Mouse (Mus musculus) lung, embryonic 16.5 days (tissue): ENCODE measurements at regions not wholly inside any gene's neighbourhood (a gene's known extent, or its start where the extent isn't known, plus 50 kb on each side); places are given as distances from the start of the nearest gene placed in this dataset.

Source experiments
- ATAC-seq: fragments of 200-750 bp; cut with Nextera tagmentation; 2 replicates; pipeline ENCODE4 v1.8.0; 2017; ENCODE audit warnings: low read depth, mild to moderate bottlenecking, moderate library complexity
- H3K27ac ChIP-seq: fragments of 300-500 bp; sonication (generic); 2 replicates; pipeline ENCODE4 v1.5.1; 2014; ENCODE audit warnings: mild to moderate bottlenecking, control low read depth, low read length
- H3K27me3 ChIP-seq: fragments of 300-500 bp; sonication (generic); 2 replicates; pipeline ENCODE4 v1.6.1; 2014; ENCODE audit warnings: low read depth, low read length, mixed read lengths; ENCODE audit not compliant: control insufficient read depth, insufficient read depth
- H3K36me3 ChIP-seq: fragments of 300-500 bp; sonication (generic); 2 replicates; pipeline ENCODE4 v1.6.1; 2014; ENCODE audit warnings: low read length; ENCODE audit not compliant: control insufficient read depth, insufficient read depth
- H3K4me1 ChIP-seq: fragments of 300-500 bp; sonication (generic); replicated peaks from 2 replicates; pipeline ENCODE4 v1.6.1; 2014; ENCODE audit warnings: low read length, mixed read lengths; ENCODE audit not compliant: control insufficient read depth, insufficient read depth
- H3K4me2 ChIP-seq: fragments of 300-500 bp; sonication (generic); 2 replicates; pipeline ENCODE4 v1.6.1; 2014; ENCODE audit warnings: low read depth, low read length, control low read depth
- H3K4me3 ChIP-seq: fragments of 300-500 bp; sonication (generic); 2 replicates; pipeline ENCODE4 v1.5.1; 2014; ENCODE audit warnings: mild to moderate bottlenecking, low read length, control low read depth
- H3K9ac ChIP-seq: fragments of 300-500 bp; sonication (generic); 2 replicates; pipeline ENCODE4 v1.6.1; 2014; ENCODE audit warnings: low read length, control low read depth
- H3K9me3 ChIP-seq: fragments of 300-500 bp; sonication (generic); 2 replicates; pipeline ENCODE4 v1.6.1; 2016; ENCODE audit warnings: low read length; ENCODE audit not compliant: control insufficient read depth
- WGBS: fragments of 180-500 bp; shearing (Covaris S2); extraction: QIAGEN DNeasy Blood & Tissue Kit; methylation state at CpG from one replicate; pipeline ENCODE4 v1.1.7; 2014; 5-methylcytosine and 5-hydroxymethylcytosine counted together

- no peaks in the 10 kb centered on the region for H3K36me3 ChIP-seq
- WGBS = 78% methylated on average over 8 of the region's 8 CpGs
- ATAC-seq = no peak
Measured at GRCm38 (mm10) chr11:89831577-89832110, 54.2 kb upstream of the Ankfn1 start.

More at GRCm38 (mm10) chr11:89831577-89832110, 54.2 kb upstream of the Ankfn1 start:
- Histone ChIP-seq H3K27ac (no peak overlapping the region), H3K9me3 (no peaks in the 10 kb centered on the region), H3K9ac (no peak overlapping the region), H3K27me3 (no peaks in the 10 kb centered on the region), H3K4me1 (peaks cover 9% of the 10 kb centered on the region; the same call in 1 of the 2 replicates), H3K4me3 (no peak overlapping the region), H3K4me2 (no peak overlapping the region)
